Mouse (Mus musculus) midbrain, embryonic 16.5 days (tissue): ENCODE data around the gene Tmigd1. TPM values are rescaled to one million over a fixed set of nuclear protein-coding genes. Genes with fewer than 3 reads are reported as not detected.

Source experiments
- ATAC-seq: fragments of 200-750 bp; cut with Nextera tagmentation; 2 replicates; pipeline ENCODE4 v1.8.0; 2017; ENCODE audit warnings: moderate TSS enrichment
- H3K27ac ChIP-seq: fragments of 300-500 bp; sonication (generic); 2 replicates; pipeline ENCODE4 v1.5.1; 2014; ENCODE audit warnings: mild to moderate bottlenecking, low read length, mixed read lengths
- H3K27me3 ChIP-seq: fragments of 300-500 bp; sonication (generic); 2 replicates; pipeline ENCODE4 v1.6.1; 2014; ENCODE audit warnings: low read depth, low read length, mixed read lengths; ENCODE audit not compliant: control insufficient read depth, insufficient read depth
- H3K36me3 ChIP-seq: fragments of 300-500 bp; sonication (generic); 2 replicates; pipeline ENCODE4 v1.6.1; 2014; ENCODE audit warnings: mild to moderate bottlenecking, low read length, moderate library complexity, mixed read lengths; ENCODE audit not compliant: control insufficient read depth, insufficient read depth
- H3K4me1 ChIP-seq: fragments of 300-500 bp; sonication (generic); 2 replicates; pipeline ENCODE4 v1.6.1; 2014; ENCODE audit warnings: mild to moderate bottlenecking, low read length, mixed read lengths; ENCODE audit not compliant: control insufficient read depth, insufficient read depth
- H3K4me2 ChIP-seq: fragments of 300-500 bp; sonication (generic); 2 replicates; pipeline ENCODE4 v1.6.1; 2014; ENCODE audit warnings: mild to moderate bottlenecking, low read length, mixed read lengths
- H3K4me3 ChIP-seq: fragments of 300-500 bp; sonication (generic); 2 replicates; pipeline ENCODE4 v1.5.1; 2014; ENCODE audit warnings: low read depth, mild to moderate bottlenecking, low read length, moderate library complexity, mixed read lengths
- H3K9ac ChIP-seq: fragments of 300-500 bp; sonication (generic); 2 replicates; pipeline ENCODE4 v1.6.1; 2014; ENCODE audit warnings: low read depth, low read length, mixed read lengths
- H3K9me3 ChIP-seq: fragments of 300-500 bp; sonication (generic); replicated peaks from 2 replicates; pipeline ENCODE4 v1.6.1; 2014; ENCODE audit warnings: mild to moderate bottlenecking, low read length, mixed read lengths; ENCODE audit not compliant: control insufficient read depth, poor library complexity, severe bottlenecking
- WGBS: fragments of 180-500 bp; shearing (Covaris S2); extraction: QIAGEN DNeasy Blood & Tissue Kit; methylation state at CpG from one replicate; pipeline ENCODE4 v1.1.7; 2014; 5-methylcytosine and 5-hydroxymethylcytosine counted together
- polyA plus RNA-seq: library from polyadenylated mRNA; unstranded; fragments of >200 nt; fragmentation: Nextera tagmentation; extraction: Ambion mirVana; gene quantifications from 2 replicates; pipeline ENCODE4 v1.2.1, GENCODE M21; 2015

Gene Tmigd1
- polyA plus RNA-seq, 1 experiment from 2014 or later = not detected

DNA sequence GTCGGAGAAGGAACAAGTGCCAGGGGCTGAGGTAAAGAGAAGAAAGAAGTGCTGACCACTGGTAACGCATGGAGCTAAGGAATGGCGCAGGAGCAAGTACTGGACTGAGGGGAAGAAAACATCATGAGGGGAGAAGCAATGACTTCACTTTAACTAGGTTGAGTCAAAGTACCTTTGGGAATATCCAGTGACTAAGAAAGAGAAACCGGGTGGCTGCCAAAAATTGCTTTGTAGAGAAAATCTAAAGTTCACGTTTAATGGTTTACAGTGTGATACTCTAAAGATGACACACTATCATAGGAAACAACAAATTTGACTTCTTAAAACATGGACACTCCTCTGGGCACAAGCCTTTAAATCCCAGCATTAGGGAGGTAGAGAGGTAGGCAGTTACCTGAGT is 28.1 kb upstream of the Tmigd1 start:
- Histone ChIP-seq H3K9ac (no peak overlapping the region), H3K9me3 (no peaks in the 10 kb centered on the region), H3K36me3 (no peaks in the 10 kb centered on the region), H3K27ac (no peak overlapping the region), H3K4me3 (no peak overlapping the region), H3K4me2 (no peak overlapping the region), H3K4me1 (no peaks in the 10 kb centered on the region), H3K27me3 (no peaks in the 10 kb centered on the region)
- 95% methylated on average over 5 of the region's 5 CpGs for WGBS
- ATAC-seq = no peak

DNA sequence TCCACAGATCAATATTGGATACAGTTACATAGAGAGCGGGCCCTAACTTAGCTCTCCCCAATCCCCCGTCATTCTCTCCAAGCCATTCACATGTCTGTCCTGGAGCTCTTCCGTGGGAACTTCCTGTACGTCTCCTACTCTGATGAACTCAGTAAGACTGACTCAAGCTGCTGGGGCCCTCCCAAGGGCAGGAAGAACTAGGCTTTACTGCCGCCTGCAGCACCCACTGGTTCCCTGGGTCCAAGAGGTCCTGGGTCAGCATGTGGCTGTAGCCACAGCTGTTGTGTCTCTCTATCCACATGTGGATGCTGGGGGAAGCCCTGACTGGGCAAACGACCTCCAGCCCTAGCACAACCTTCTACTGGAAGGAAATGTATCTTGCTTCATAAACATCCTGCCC is 27.2 kb upstream of the Tmigd1 start:
- Histone ChIP-seq H3K4me2 (no peak overlapping the region), H3K9ac (no peak overlapping the region), H3K9me3 (no peaks in the 10 kb centered on the region), H3K4me3 (no peak overlapping the region), H3K4me1 (no peaks in the 10 kb centered on the region), H3K27ac (no peak overlapping the region), H3K36me3 (no peaks in the 10 kb centered on the region), H3K27me3 (no peaks in the 10 kb centered on the region)
- no peak for ATAC-seq
- WGBS = 82% methylated on average over 6 of the region's 6 CpGs

DNA sequence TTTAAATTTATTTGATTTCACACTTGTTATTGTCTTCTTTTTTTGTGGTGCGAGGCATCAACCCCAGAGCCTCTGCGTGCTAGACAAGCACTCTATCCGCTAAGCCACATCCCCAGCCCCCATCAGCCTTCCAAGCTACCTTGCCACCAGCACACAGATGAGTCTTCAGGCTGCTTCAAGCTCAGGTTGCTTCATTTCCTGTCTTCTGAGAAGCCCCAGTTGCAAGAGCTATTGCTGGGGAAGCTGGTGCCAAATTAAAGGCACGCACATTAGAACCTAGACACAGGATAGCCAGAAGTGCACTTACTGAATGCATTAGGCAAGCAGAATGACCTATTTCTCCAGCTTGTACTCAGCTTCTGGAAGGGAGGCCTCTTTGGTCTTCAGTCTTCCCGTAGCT is 22.1 kb upstream of the Tmigd1 start:
- Histone ChIP-seq H3K27me3 (no peaks in the 10 kb centered on the region), H3K27ac (no peak overlapping the region), H3K9me3 (no peaks in the 10 kb centered on the region), H3K4me3 (no peak overlapping the region), H3K4me2 (no peak overlapping the region), H3K36me3 (no peaks in the 10 kb centered on the region), H3K4me1 (no peaks in the 10 kb centered on the region), H3K9ac (no peak overlapping the region)
- no peak for ATAC-seq
- WGBS = 83% methylated on average over 5 of the region's 5 CpGs

DNA sequence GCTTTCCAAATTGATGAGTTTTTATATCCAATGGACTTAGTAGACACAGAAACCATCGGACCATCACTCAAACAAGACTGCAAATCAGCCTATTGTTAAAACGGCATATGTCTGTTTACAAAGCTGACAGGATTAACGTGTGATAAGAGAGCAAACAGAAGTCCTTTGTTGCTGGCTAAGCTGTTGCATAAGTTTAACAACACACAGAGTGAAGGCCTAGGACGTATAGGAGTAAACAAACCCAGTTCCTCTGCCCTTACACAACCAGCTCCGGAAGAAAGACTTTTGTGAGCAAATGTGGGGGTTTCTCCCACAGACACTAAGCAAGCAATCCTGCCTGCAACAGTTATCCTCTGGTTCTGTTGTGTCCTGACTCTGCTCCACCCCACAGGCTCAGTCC is 17.5 kb upstream of the Tmigd1 start:
- 27% methylated on average over 5 of the region's 5 CpGs for WGBS
- no peaks in the 10 kb centered on the region for H3K9me3 ChIP-seq
- H3K9ac ChIP-seq = no peak overlapping the region
- H3K4me3 ChIP-seq = no peak overlapping the region
- no peak for ATAC-seq
- H3K4me1 ChIP-seq = no peaks in the 10 kb centered on the region
- no peak overlapping the region for H3K4me2 ChIP-seq
- H3K27me3 ChIP-seq = no peaks in the 10 kb centered on the region
- no peaks in the 10 kb centered on the region for H3K36me3 ChIP-seq
- H3K27ac ChIP-seq = no peak overlapping the region

DNA sequence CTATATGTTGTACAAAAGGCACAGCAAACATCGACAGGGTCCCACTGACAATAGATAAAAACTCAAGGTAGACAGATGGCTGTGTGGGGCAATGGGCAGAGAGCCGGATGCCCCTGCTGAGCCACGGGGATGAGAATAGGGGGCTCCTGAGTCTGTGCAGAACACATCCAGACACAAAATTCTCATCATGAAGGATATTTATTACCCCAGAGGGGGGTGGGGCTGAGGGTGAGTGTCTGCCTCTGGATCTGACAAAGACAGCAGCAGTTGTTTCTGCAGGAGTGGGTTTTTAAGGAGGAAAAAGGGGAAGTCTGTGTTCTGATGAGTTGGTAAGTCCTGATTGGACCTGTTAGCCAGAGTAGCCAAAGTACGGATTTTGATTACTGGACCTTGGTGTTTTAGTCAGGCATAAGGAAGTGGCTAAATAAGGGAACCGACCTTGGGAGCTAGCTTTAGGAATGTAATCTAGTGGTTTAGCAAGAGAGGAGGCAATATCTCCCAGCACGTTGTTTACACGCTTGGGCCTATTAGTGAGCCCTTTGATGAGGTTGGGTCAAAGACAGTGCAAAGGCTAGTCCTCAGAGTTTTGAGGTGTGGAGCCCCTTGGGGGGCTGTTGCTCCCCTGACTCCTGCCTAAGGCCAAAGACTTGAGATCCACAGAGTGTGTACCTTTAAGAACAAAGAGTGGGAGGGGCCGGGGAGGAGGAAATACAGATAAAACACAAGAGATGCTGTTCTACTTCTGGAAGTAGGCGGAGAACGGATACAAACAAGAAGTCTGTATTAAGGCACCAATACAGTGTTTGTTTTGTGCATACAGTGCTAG is 12.4 kb upstream of the Tmigd1 start:
- no peaks in the 10 kb centered on the region for H3K27me3 ChIP-seq
- no peaks in the 10 kb centered on the region for H3K9me3 ChIP-seq
- H3K4me1 ChIP-seq = no peaks in the 10 kb centered on the region
- no peak overlapping the region for H3K27ac ChIP-seq
- ATAC-seq = no peak
- H3K4me3 ChIP-seq = no peak overlapping the region
- H3K4me2 ChIP-seq = no peak overlapping the region
- WGBS = 75% methylated on average over 10 of the region's 10 CpGs
- H3K36me3 ChIP-seq = no peaks in the 10 kb centered on the region
- no peak overlapping the region for H3K9ac ChIP-seq

DNA sequence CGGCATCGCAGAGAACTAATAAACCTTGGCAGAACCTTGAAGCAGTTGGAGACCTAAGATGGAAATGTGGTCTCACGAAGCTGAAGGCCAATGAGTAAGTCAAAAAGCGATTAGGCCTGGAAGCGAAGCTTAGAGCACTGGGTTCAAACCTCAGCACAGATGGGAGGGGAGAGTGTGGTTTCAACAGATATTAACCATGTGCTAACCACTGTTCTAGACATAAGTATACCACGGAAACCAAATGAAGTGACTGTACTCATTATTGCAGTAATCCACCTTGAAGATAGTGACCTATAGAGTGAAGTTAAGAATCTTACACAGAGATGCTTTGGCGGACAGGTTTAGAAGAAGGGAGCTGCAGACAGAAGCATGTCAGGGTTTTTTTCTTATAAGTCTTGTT is 10.8 kb upstream of the Tmigd1 start:
- Histone ChIP-seq H3K27me3 (no peaks in the 10 kb centered on the region), H3K36me3 (no peaks in the 10 kb centered on the region), H3K9ac (no peak overlapping the region), H3K9me3 (no peaks in the 10 kb centered on the region), H3K27ac (no peak overlapping the region), H3K4me2 (no peak overlapping the region), H3K4me3 (no peak overlapping the region), H3K4me1 (no peaks in the 10 kb centered on the region)
- 92% methylated on average over 7 of the region's 7 CpGs for WGBS
- ATAC-seq = no peak

DNA sequence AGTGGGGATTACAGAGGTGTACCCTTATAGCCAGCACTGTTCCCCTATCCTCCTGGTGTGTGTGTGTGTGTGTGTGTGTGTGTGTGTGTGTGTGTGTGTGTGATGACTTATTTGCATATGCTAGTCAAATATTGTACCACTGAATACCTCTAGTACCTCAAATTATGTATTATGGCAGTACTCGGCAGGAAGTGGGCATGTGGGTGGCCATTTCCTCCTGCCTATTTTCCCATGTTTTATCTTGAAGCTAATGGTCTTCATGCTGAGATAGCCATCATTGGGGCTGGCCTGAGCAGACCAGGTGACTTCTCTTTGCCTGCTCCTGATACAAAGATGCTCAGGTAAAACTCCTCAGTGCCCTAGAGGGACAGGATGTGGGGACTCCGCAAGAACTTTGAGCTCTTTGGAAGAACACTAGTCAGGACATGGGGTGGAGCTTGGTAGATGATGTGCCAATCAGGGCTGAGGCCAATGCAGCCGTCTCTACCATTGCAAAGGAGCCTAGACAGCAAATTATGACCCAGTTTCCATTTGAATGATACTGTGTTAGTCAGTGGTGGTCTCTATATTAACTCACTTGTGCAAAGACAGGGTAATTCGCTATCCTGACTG is 10.1 kb upstream of the Tmigd1 start:
- Histone ChIP-seq H3K36me3 (no peaks in the 10 kb centered on the region), H3K4me3 (no peak overlapping the region), H3K9me3 (no peaks in the 10 kb centered on the region), H3K27ac (no peak overlapping the region), H3K9ac (no peak overlapping the region), H3K4me1 (no peaks in the 10 kb centered on the region), H3K27me3 (no peaks in the 10 kb centered on the region), H3K4me2 (no peak overlapping the region)
- ATAC-seq = no peak
- 85% methylated on average over 4 of the region's 4 CpGs for WGBS

DNA sequence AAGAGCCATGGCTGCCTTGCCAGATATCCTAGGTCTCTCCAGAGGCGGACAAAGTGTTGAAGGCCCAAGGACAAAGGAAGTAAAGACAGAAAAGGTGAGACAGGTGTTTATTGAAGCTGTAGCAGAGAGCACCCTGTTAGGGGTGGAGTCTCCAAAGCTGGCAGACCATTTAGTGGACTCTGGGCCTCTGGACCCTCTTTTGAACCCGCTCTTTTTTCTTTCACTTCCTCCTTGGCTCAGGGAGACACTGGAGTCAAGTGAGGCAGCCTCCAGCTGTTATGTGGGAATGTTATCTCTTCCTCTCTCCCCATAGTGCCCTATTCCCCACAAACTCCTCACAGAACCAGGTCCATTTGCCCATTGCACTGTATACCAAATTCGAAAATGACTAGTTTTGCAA is 9.0 kb upstream of the Tmigd1 start:
- Histone ChIP-seq H3K4me2 (no peak overlapping the region), H3K9ac (no peak overlapping the region), H3K27ac (no peak overlapping the region), H3K4me1 (no peaks in the 10 kb centered on the region), H3K4me3 (no peak overlapping the region), H3K9me3 (no peaks in the 10 kb centered on the region), H3K36me3 (no peaks in the 10 kb centered on the region), H3K27me3 (no peaks in the 10 kb centered on the region)
- WGBS = 91% methylated on average over 3 of the region's 3 CpGs
- ATAC-seq = no peak

DNA sequence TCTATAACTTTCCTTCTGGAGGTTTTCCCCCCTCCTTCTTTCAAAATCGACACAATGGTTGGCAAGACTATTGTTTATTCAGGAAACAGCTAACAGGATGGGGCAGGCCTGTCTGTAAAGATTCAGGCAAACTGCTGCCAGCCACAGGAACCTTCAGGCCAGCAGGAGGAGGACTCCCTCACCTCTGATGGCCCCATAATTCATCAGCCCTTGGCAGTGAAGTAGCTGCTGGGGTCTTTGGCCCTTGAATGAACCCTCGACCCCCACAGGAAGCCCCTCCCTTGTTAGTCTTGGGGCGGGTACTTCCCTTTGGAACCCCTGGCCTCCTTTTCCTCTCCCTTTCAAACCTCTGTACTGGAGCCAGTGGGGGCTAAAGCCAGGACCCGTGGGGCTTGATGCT is 8.4 kb upstream of the Tmigd1 start:
- Histone ChIP-seq H3K27me3 (no peaks in the 10 kb centered on the region), H3K36me3 (no peaks in the 10 kb centered on the region), H3K4me3 (no peak overlapping the region), H3K9me3 (no peaks in the 10 kb centered on the region), H3K4me1 (no peaks in the 10 kb centered on the region), H3K27ac (no peak overlapping the region), H3K4me2 (no peak overlapping the region), H3K9ac (no peak overlapping the region)
- 54% methylated on average over 4 of the region's 4 CpGs for WGBS
- ATAC-seq = no peak
